In the genomic region with DNA sequence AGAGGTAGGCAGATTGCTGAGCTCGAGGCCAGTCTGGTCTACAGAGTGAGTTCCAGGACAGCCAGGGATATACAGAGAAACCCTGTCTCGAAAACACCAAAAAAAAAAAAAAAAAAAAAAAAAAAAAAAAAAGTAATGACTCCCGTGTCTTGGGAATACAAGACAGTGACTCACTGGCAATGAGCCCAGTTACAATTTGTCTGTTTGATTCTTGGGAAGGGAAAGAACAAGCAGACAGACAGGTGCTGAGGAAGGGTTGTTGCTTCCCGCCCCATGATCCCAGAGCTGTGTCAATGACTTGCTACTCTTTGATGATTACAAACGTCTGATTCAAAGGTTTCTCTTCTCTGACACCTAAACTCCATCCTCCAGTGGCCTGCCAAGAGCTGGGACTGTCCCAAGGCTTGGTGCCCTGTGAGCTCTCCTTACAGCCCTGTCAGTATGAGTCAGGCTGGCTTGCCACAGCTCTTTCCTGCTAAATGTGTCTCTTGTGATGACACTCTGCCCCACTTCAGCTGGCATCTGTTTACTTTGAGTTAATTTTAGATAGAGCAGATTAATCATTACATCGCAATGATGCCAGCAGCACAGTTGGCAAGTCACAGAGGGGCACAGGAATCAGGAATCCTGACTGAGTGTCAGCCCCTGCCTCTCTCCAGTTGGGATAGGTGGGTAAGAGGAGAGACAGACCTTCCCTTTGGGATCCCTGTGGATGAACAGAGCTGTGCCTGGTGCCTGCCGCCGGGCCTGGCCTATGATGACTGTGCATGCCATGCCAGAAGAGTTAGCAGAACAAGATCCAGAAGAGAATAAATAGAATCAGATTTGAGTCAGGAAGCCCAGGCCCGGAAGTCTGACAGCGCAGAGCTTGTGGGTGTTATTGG, we compare ENCODE assay signal across 8 mouse cellular contexts. TPM values are rescaled to one million over a fixed set of nuclear protein-coding genes. Genes with fewer than 3 reads are reported as not detected.
DNase-seq lines count a peak whose midpoint lies in the region; ATAC-seq lines count a peak whose summit lies in the region.

No protein-coding gene starts in this region.

- DNase-seq in adrenal gland, adult (ENCODE audit: inconsistent age in 2 of 2, low spot score in 1 of 2), result peak; percentile 68 to 91
- DNase-seq in adrenal gland, postnatal 4 days (ENCODE audit: low spot score in 2 of 2), result no peak
- peak; percentile 48 for DNase-seq in midbrain, embryonic 14.5 days
- peak; percentile 73 for DNase-seq in gastrocnemius, postnatal 10 days
- DNase-seq in kidney, postnatal 36 days, result peak; percentile 73 to 88
- DNase-seq in urinary bladder, postnatal 36 days (ENCODE audit: low spot score in 2 of 2), result peak; percentile 8 to 56
- no peak for DNase-seq in B cell, adult 2 months

- H3K9me3 ChIP-seq in midbrain, embryonic 14.5 days (ENCODE audit: control insufficient read depth, low read length), result no peaks in the 10 kb centered on the region
- H3K9me3 ChIP-seq in midbrain, embryonic 13.5 days, result no peaks in the 10 kb centered on the region

- H3K36me3 ChIP-seq in midbrain, embryonic 14.5 days (ENCODE audit: control insufficient read depth, insufficient read depth, low read length), result no peaks in the 10 kb centered on the region
- no peaks in the 10 kb centered on the region for H3K36me3 ChIP-seq in midbrain, embryonic 13.5 days

- H3K27ac ChIP-seq in midbrain, embryonic 14.5 days (replicated peaks; ENCODE audit: low read depth, low read length), result no peak overlapping the region
- H3K27ac ChIP-seq in midbrain, embryonic 13.5 days, result no peak overlapping the region

- H3K9ac ChIP-seq in midbrain, embryonic 14.5 days (replicated peaks; ENCODE audit: low read length), result no peak overlapping the region
- H3K9ac ChIP-seq in midbrain, embryonic 13.5 days (replicated peaks), result no peak overlapping the region

- 73% methylated on average over 10 of the region's 10 CpGs for WGBS in midbrain, embryonic 14.5 days
- WGBS in midbrain, embryonic 13.5 days, result 80% methylated on average over 10 of the region's 10 CpGs

- no peak overlapping the region for H3K4me2 ChIP-seq in midbrain, embryonic 14.5 days (ENCODE audit: low read length)
- no peak overlapping the region for H3K4me2 ChIP-seq in midbrain, embryonic 13.5 days (replicated peaks)

- H3K4me1 ChIP-seq in midbrain, embryonic 14.5 days (ENCODE audit: control insufficient read depth, insufficient read depth, low read length), result no peaks in the 10 kb centered on the region
- no peaks in the 10 kb centered on the region for H3K4me1 ChIP-seq in midbrain, embryonic 13.5 days (replicated peaks)

- no peak overlapping the region for H3K4me3 ChIP-seq in midbrain, embryonic 14.5 days (replicated peaks; ENCODE audit: low read depth, low read length)
- no peak overlapping the region for H3K4me3 ChIP-seq in midbrain, embryonic 13.5 days (replicated peaks)

- ATAC-seq in midbrain, embryonic 14.5 days (ENCODE audit: low FRiP score, low TSS enrichment), result no peak
- ATAC-seq in midbrain, embryonic 13.5 days, result no peak

- no peaks in the 10 kb centered on the region for H3K27me3 ChIP-seq in midbrain, embryonic 14.5 days (ENCODE audit: control insufficient read depth, insufficient read depth, low read length)
- no peaks in the 10 kb centered on the region for H3K27me3 ChIP-seq in midbrain, embryonic 13.5 days

RNA-seq across cellular contexts. Expression of gene Dhx32, which starts 11.0 kb away (rescaled TPM):
- total RNA-seq in adrenal gland, postnatal 4 days (2021), result 10 to 100 TPM; 54.6 to 57.6 TPM
- polyA plus RNA-seq in midbrain, embryonic 14.5 days (2014; fragmentation: Nextera tagmentation; extraction: Ambion mirVana), result 34.2 and 46.4 TPM in 2 replicates
- 45.8 and 46.9 TPM in 2 replicates for polyA plus RNA-seq in midbrain, embryonic 13.5 days (2015; fragmentation: Nextera tagmentation; extraction: Ambion mirVana)
- 10 to 100 TPM; 35.0 to 39.0 TPM for total RNA-seq in gastrocnemius, postnatal 10 days (2021)

RNA-seq across cellular contexts. Expression of gene Fank1, which starts 16.8 kb away (rescaled TPM):
- 1 to 10 TPM in 1 of 2 experiments, under 1 TPM in 1; 0.71 to 1.1 TPM for total RNA-seq in adrenal gland, postnatal 4 days (2021)
- polyA plus RNA-seq in midbrain, embryonic 14.5 days (2014; fragmentation: Nextera tagmentation; extraction: Ambion mirVana), result 3.8 and 3.9 TPM in 2 replicates
- 2.7 and 3.8 TPM in 2 replicates for polyA plus RNA-seq in midbrain, embryonic 13.5 days (2015; fragmentation: Nextera tagmentation; extraction: Ambion mirVana)
- total RNA-seq in gastrocnemius, postnatal 10 days (2021), result under 1 TPM in 1 of 2 experiments, not detected in 1; 0.38 TPM

Comparison
In these comparisons a context has a peak if more than half of its experiments do, and no peak if none do; other contexts are left out.
1. DNase-seq: peak in adrenal gland, adult (2 of 2), midbrain, embryonic 14.5 days (single experiment), gastrocnemius, postnatal 10 days (single experiment), kidney, postnatal 36 days (2 of 2) and urinary bladder, postnatal 36 days (2 of 2); none in adrenal gland, postnatal 4 days (0 of 2) and B cell, adult 2 months (0 of 2).